Mouse (Mus musculus): ENCODE results near the gene Ccdc134. TPM values are rescaled to one million over a fixed set of nuclear protein-coding genes. Genes with fewer than 3 reads are reported as not detected.

Gene Ccdc134
- total RNA-seq, 1 experiment = 28.8 TPM

- no peaks in the 10 kb centered on the region for H3K36me3 ChIP-seq (ENCODE audit: control insufficient read depth, insufficient read depth, low read length, poor library complexity, severe bottlenecking)
- DNase-seq (ENCODE audit: low read depth, low spot score) = no peak
- TF ChIP-seq MAFK (IDR thresholded peaks at IDR 0.05; ENCODE audit: insufficient read depth, low read depth, low read length) (no peak), CHD2 (IDR thresholded peaks at IDR 0.05; ENCODE audit: low read depth, low read length) (no peak), HCFC1 (IDR thresholded peaks at IDR 0.05; ENCODE audit: borderline replicate concordance, insufficient read depth, low read length) (no peak), ZC3H11A (IDR thresholded peaks at IDR 0.05; ENCODE audit: borderline replicate concordance, low read depth, low read length) (no peak), ZNF384 (IDR thresholded peaks at IDR 0.05; ENCODE audit: low read depth, low read length) (no peak)
- H3K4me1 ChIP-seq (ENCODE audit: control insufficient read depth in 2 of 2, insufficient read depth in 2 of 2, low read length in 2 of 2, poor library complexity in 1 of 2) = no peaks in the 10 kb centered on the region; a peak in 1 of 4 replicates
- in situ Hi-C loops (cut with MboI; ENCODE audit: low sequenced_read_pairs in 2 of 2, unreplicated experiment in 2 of 2) = no loop called here
- H3K9me3 ChIP-seq (ENCODE audit: control insufficient read depth, insufficient read depth, low read depth, low read length) = no peaks in the 10 kb centered on the region; the same call in 1 of the 2 replicates
- H3K27ac ChIP-seq (ENCODE audit: insufficient read depth, low read depth, low read length, poor library complexity, severe bottlenecking) = no peak overlapping the region
- no peak overlapping the region for H3K4me3 ChIP-seq (ENCODE audit: insufficient read depth in 1 of 2, low read depth in 1 of 2, low read length in 2 of 2, poor library complexity in 1 of 2, severe bottlenecking in 1 of 2)
- no peak overlapping the region for H3K9ac ChIP-seq (ENCODE audit: insufficient read depth, low read depth, low read length, poor library complexity, severe bottlenecking)
Measured at GRCm38 (mm10) chr15:82086131-82086530, 41.6 kb upstream of the Ccdc134 start.

- peak; percentile 27 for DNase-seq (ENCODE audit: low read depth, low spot score)
- in situ Hi-C loops (cut with MboI; ENCODE audit: low sequenced_read_pairs in 2 of 2, unreplicated experiment in 2 of 2) = no loop called here
Measured at GRCm38 (mm10) chr15:82087266-82087665, 40.5 kb upstream of the Ccdc134 start.

GRCm38 (mm10) chr15:82091061-82091460, 36.7 kb upstream of the Ccdc134 start:
- Histone ChIP-seq H3K4me3 (ENCODE audit: insufficient read depth in 1 of 2, low read depth in 1 of 2, low read length in 2 of 2, poor library complexity in 1 of 2, severe bottlenecking in 1 of 2) (no peak overlapping the region), H3K36me3 (ENCODE audit: control insufficient read depth, insufficient read depth, low read length, poor library complexity, severe bottlenecking) (no peaks in the 10 kb centered on the region), H3K9ac (ENCODE audit: insufficient read depth, low read depth, low read length, poor library complexity, severe bottlenecking) (no peak overlapping the region), H3K4me1 (ENCODE audit: control insufficient read depth in 2 of 2, insufficient read depth in 2 of 2, low read length in 2 of 2, poor library complexity in 1 of 2) (no peaks in the 10 kb centered on the region; a peak in 1 of 4 replicates), H3K27ac (ENCODE audit: insufficient read depth, low read depth, low read length, poor library complexity, severe bottlenecking) (no peak overlapping the region), H3K9me3 (ENCODE audit: control insufficient read depth, insufficient read depth, low read depth, low read length) (no peaks in the 10 kb centered on the region)
- no peak for TF ChIP-seq HCFC1 (IDR thresholded peaks at IDR 0.05; ENCODE audit: borderline replicate concordance, insufficient read depth, low read length)
- TF ChIP-seq CHD2 (IDR thresholded peaks at IDR 0.05; ENCODE audit: low read depth, low read length) = no peak
- TF ChIP-seq ZNF384 (IDR thresholded peaks at IDR 0.05; ENCODE audit: low read depth, low read length) = no peak
- TF ChIP-seq ZC3H11A (IDR thresholded peaks at IDR 0.05; ENCODE audit: borderline replicate concordance, low read depth, low read length) = no peak
- no peak for TF ChIP-seq MAFK (IDR thresholded peaks at IDR 0.05; ENCODE audit: insufficient read depth, low read depth, low read length)
- no peak for DNase-seq (ENCODE audit: low read depth, low spot score)
- in situ Hi-C loops (cut with MboI; ENCODE audit: low sequenced_read_pairs in 2 of 2, unreplicated experiment in 2 of 2) = no loop called here

More at GRCm38 (mm10) chr15:82087266-82087665, 40.5 kb upstream of the Ccdc134 start:
- Histone ChIP-seq H3K4me3 (ENCODE audit: insufficient read depth in 1 of 2, low read depth in 1 of 2, low read length in 2 of 2, poor library complexity in 1 of 2, severe bottlenecking in 1 of 2) (no peak overlapping the region), H3K4me1 (ENCODE audit: control insufficient read depth in 2 of 2, insufficient read depth in 2 of 2, low read length in 2 of 2, poor library complexity in 1 of 2) (no peaks in the 10 kb centered on the region; a peak in 1 of 4 replicates), H3K9ac (ENCODE audit: insufficient read depth, low read depth, low read length, poor library complexity, severe bottlenecking) (no peak overlapping the region), H3K9me3 (ENCODE audit: control insufficient read depth, insufficient read depth, low read depth, low read length) (no peaks in the 10 kb centered on the region), H3K27ac (ENCODE audit: insufficient read depth, low read depth, low read length, poor library complexity, severe bottlenecking) (no peak overlapping the region), H3K36me3 (ENCODE audit: control insufficient read depth, insufficient read depth, low read length, poor library complexity, severe bottlenecking) (no peaks in the 10 kb centered on the region)
- TF ChIP-seq HCFC1 (IDR thresholded peaks at IDR 0.05; ENCODE audit: borderline replicate concordance, insufficient read depth, low read length) (no peak), MAFK (IDR thresholded peaks at IDR 0.05; ENCODE audit: insufficient read depth, low read depth, low read length) (no peak), ZNF384 (IDR thresholded peaks at IDR 0.05; ENCODE audit: low read depth, low read length) (no peak), ZC3H11A (IDR thresholded peaks at IDR 0.05; ENCODE audit: borderline replicate concordance, low read depth, low read length) (no peak)

- H3K9ac ChIP-seq (ENCODE audit: insufficient read depth, low read depth, low read length, poor library complexity, severe bottlenecking) = no peak overlapping the region
- no peak overlapping the region for H3K27ac ChIP-seq (ENCODE audit: insufficient read depth, low read depth, low read length, poor library complexity, severe bottlenecking)
- peak; percentile 62 for DNase-seq (ENCODE audit: low read depth, low spot score)
- no peaks in the 10 kb centered on the region for H3K9me3 ChIP-seq (ENCODE audit: control insufficient read depth, insufficient read depth, low read depth, low read length)
- H3K4me3 ChIP-seq (ENCODE audit: insufficient read depth in 1 of 2, low read depth in 1 of 2, low read length in 2 of 2, poor library complexity in 1 of 2, severe bottlenecking in 1 of 2) = no peak overlapping the region
- no peaks in the 10 kb centered on the region for H3K4me1 ChIP-seq (ENCODE audit: control insufficient read depth in 2 of 2, insufficient read depth in 2 of 2, low read length in 2 of 2, poor library complexity in 1 of 2)
- TF ChIP-seq HCFC1 (IDR thresholded peaks at IDR 0.05; ENCODE audit: borderline replicate concordance, insufficient read depth, low read length) (no peak), MAFK (IDR thresholded peaks at IDR 0.05; ENCODE audit: insufficient read depth, low read depth, low read length) (no peak), ZNF384 (IDR thresholded peaks at IDR 0.05; ENCODE audit: low read depth, low read length) (no peak), CHD2 (IDR thresholded peaks at IDR 0.05; ENCODE audit: low read depth, low read length) (no peak), ZC3H11A (IDR thresholded peaks at IDR 0.05; ENCODE audit: borderline replicate concordance, low read depth, low read length) (peak; percentile 62; the same call in 1 of the 2 replicates)
- in situ Hi-C loops (cut with MboI; ENCODE audit: low sequenced_read_pairs in 2 of 2, unreplicated experiment in 2 of 2) = no loop called here
- H3K36me3 ChIP-seq (ENCODE audit: control insufficient read depth, insufficient read depth, low read length, poor library complexity, severe bottlenecking) = no peaks in the 10 kb centered on the region
Measured at GRCm38 (mm10) chr15:82106953-82107555, 20.7 kb upstream of the Ccdc134 start.

All from ES-E14 (cell line).